Mouse (Mus musculus) stomach, embryonic 16.5 days (tissue): ENCODE results near the gene Lonrf2. TPM values are rescaled to one million over a fixed set of nuclear protein-coding genes. Genes with fewer than 3 reads are reported as not detected.

Experiments used
- ATAC-seq: fragments of 200-750 bp; cut with Nextera tagmentation; 2 replicates; pipeline ENCODE4 v1.8.0; 2017; ENCODE audit warnings: moderate number of reproducible peaks, moderate TSS enrichment; ENCODE audit not compliant: insufficient read depth, low FRiP score
- H3K27ac ChIP-seq: fragments of 300-500 bp; sonication (generic); 2 replicates; pipeline ENCODE4 v1.5.1; 2014; ENCODE audit warnings: low read length
- H3K27me3 ChIP-seq: fragments of 300-500 bp; sonication (generic); 2 replicates; pipeline ENCODE4 v1.6.1; 2014; ENCODE audit warnings: low read length, control low read depth, mixed read lengths; ENCODE audit not compliant: control insufficient read depth, insufficient read depth
- H3K36me3 ChIP-seq: fragments of 300-500 bp; sonication (generic); 2 replicates; pipeline ENCODE4 v1.6.1; 2014; ENCODE audit warnings: low read length; ENCODE audit not compliant: control insufficient read depth, insufficient read depth
- H3K4me1 ChIP-seq: fragments of 300-500 bp; sonication (generic); 2 replicates; pipeline ENCODE4 v1.6.1; 2014; ENCODE audit warnings: low read length, control low read depth, mixed read lengths; ENCODE audit not compliant: control insufficient read depth, insufficient read depth
- H3K4me2 ChIP-seq: fragments of 300-500 bp; sonication (generic); 2 replicates; pipeline ENCODE4 v1.6.1; 2014; ENCODE audit warnings: low read depth, low read length, mixed read lengths
- H3K4me3 ChIP-seq: fragments of 300-500 bp; sonication (generic); replicated peaks from 2 replicates; pipeline ENCODE4 v1.5.1; 2014; ENCODE audit warnings: mild to moderate bottlenecking, low read length
- H3K9ac ChIP-seq: fragments of 300-500 bp; sonication (generic); 2 replicates; pipeline ENCODE4 v1.6.1; 2014; ENCODE audit warnings: low read length
- H3K9me3 ChIP-seq: fragments of 300-500 bp; sonication (generic); replicated peaks from 2 replicates; pipeline ENCODE4 v1.6.1; 2016; ENCODE audit warnings: low read length, control low read depth; ENCODE audit not compliant: control insufficient read depth
- WGBS: fragments of 180-500 bp; shearing (Covaris S2); extraction: QIAGEN DNeasy Blood & Tissue Kit; methylation state at CpG from one replicate; pipeline ENCODE4 v1.1.7; 2014; 5-methylcytosine and 5-hydroxymethylcytosine counted together
- polyA plus RNA-seq: library from polyadenylated mRNA; unstranded; fragments of >200 nt; fragmentation: Nextera tagmentation; extraction: Ambion mirVana; gene quantifications from 2 replicates; pipeline ENCODE4 v1.2.1, GENCODE M21; 2015

The Lonrf2 gene
- polyA plus RNA-seq, 1 experiment from 2014 or later: 0.76 TPM

DNA sequence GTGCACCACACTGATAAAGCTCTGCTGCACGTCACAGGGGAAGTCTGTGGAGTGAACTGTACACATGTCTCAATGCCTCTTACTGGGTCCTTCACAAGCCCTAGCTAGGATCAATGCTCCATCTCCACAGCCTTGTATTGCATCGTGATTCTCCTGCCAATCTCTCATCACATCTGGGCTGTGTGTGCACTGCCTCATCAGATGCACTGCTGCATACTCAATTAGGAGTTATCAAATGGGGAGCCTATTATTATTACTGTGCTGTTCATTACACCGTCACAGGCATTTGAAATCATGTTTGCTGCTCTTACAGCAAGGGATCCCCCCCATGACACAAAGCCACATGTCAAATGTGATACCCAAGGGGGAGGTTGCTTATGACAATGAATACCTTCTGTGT lies 18.8 kb downstream of the Lonrf2 start:
- no peak overlapping the region for H3K4me2 ChIP-seq
- H3K36me3 ChIP-seq: no peaks in the 10 kb centered on the region
- H3K9ac ChIP-seq: no peak overlapping the region
- ATAC-seq: no peak
- no peaks in the 10 kb centered on the region for H3K9me3 ChIP-seq
- no peaks in the 10 kb centered on the region for H3K4me1 ChIP-seq
- no peak overlapping the region for H3K4me3 ChIP-seq
- WGBS: 74% methylated on average over 3 of the region's 3 CpGs
- H3K27ac ChIP-seq: no peak overlapping the region
- H3K27me3 ChIP-seq: no peaks in the 10 kb centered on the region

DNA sequence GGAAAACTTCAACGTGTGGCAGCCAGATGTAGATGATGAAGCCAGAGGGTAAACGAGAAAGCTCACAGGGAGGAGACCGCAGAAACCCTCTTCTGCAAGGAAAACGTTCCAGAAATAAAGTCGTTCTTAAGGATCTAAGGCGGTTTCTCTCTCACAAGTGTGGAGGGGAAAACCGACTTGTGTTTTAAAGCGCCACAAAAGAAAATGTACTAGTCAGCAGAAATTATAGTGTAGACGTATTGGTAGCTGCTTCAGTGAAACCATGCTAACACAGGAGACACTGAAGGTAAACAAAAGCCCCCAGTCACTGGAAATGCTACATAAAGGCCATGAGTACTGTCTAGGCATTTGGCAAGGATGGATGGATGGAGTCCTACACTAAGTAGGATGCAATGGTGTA lies 19.2 kb downstream of the Lonrf2 start:
- ATAC-seq: no peak
- Histone ChIP-seq H3K4me2 (no peak overlapping the region), H3K4me3 (no peak overlapping the region), H3K36me3 (no peaks in the 10 kb centered on the region), H3K9ac (no peak overlapping the region), H3K27me3 (no peaks in the 10 kb centered on the region), H3K9me3 (no peaks in the 10 kb centered on the region), H3K27ac (no peak overlapping the region), H3K4me1 (no peaks in the 10 kb centered on the region)
- WGBS: 63% methylated on average over 9 of the region's 9 CpGs

DNA sequence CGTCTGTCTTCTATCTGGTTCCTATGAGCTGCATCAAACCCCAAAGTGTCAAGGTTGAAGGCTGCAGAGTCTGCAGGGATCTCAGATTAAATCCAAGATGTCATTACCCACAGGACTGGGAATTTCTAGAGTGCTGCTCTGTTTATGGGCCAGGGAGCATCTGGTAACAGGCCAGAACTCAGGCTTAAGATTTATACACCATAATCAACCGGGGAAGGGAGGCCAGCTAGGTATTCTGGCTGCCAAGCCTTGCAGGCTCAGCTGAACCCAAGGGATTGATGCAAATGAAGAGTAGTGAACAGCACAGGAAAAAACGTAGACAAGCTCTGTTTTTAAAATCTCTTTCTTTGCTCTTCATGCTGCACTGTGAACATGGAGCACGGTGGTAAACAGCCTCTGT lies 20.2 kb downstream of the Lonrf2 start:
- WGBS: 50% methylated on average over 4 of the region's 4 CpGs

DNA sequence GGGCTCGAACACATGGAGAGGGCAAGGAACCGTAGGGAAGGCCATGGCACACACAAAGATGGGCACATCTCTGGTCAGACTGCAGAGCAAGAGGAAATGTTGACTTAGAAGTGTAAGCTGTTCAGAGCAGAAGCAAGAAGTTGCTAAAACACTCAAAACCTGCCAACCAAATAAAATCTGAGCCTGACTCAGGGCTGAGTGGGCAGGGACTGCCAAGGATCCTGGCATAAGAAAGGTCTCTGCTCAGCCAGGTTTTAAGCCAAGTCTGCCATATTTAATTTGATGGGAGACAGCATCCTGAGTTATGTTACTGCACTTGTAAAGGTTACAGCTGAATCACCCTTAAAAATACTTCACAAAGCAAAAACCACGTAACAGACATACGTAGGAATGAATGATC lies 29.4 kb downstream of the Lonrf2 start:
- no peak overlapping the region for H3K9ac ChIP-seq
- H3K4me3 ChIP-seq: no peak overlapping the region
- H3K36me3 ChIP-seq: no peaks in the 10 kb centered on the region
- no peaks in the 10 kb centered on the region for H3K27me3 ChIP-seq
- H3K27ac ChIP-seq: no peak overlapping the region
- H3K9me3 ChIP-seq: no peaks in the 10 kb centered on the region
- no peaks in the 10 kb centered on the region for H3K4me1 ChIP-seq
- H3K4me2 ChIP-seq: no peak overlapping the region
- WGBS: 93% methylated on average over 4 of the region's 4 CpGs
- no peak for ATAC-seq

More for the DNA sequence above, 20.2 kb downstream of the Lonrf2 start:
- Histone ChIP-seq H3K9ac (no peak overlapping the region), H3K9me3 (no peaks in the 10 kb centered on the region), H3K4me1 (no peaks in the 10 kb centered on the region), H3K27me3 (no peaks in the 10 kb centered on the region), H3K36me3 (no peaks in the 10 kb centered on the region), H3K4me3 (no peak overlapping the region), H3K27ac (no peak overlapping the region), H3K4me2 (no peak overlapping the region)
- ATAC-seq: no peak

DNA sequence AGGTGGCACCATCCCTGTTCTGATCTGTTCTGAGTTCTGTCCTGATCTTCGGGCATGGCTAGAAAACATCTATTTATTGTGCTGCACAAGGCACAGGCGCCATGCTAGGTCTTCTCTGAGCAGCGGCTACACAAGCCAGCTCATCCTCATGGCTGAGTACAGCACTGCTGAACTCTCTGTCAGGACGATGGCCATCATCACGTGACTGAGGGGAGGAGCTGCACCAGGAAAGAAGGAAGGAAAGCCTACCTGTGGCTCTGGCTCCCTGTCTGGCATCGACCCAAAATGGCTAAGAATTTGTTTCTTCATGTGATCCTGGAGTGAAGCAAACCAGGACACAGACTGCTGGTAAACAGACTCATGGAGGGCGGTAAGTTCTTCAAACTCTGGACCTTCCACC lies 36.1 kb downstream of the Lonrf2 start:
- no peak overlapping the region for H3K27ac ChIP-seq
- H3K4me3 ChIP-seq: no peak overlapping the region
- no peaks in the 10 kb centered on the region for H3K9me3 ChIP-seq
- no peak for ATAC-seq
- H3K9ac ChIP-seq: no peak overlapping the region
- no peak overlapping the region for H3K4me2 ChIP-seq
- no peaks in the 10 kb centered on the region for H3K36me3 ChIP-seq
- WGBS: 78% methylated on average over 7 of the region's 7 CpGs
- H3K4me1 ChIP-seq: no peaks in the 10 kb centered on the region
- no peaks in the 10 kb centered on the region for H3K27me3 ChIP-seq

DNA sequence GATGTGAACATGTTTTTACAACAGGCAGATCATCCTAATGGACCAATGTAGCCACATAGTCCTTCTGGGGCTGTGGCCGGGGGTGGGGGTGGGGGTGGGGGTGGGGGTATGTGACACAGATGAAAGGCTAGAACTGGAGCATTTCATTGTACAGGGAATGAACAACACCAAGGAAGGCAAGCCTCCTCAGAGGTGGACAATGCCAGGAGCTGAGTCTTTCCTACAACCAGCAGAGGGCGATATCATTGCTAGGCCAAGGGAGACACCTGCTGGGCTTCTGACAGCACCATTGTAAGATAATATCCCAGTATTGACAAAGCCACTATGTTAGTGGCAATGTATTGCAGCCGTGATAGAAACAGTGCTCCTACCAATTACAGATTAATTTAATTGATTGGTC lies 37.2 kb downstream of the Lonrf2 start:
- H3K27ac ChIP-seq: no peak overlapping the region

DNA sequence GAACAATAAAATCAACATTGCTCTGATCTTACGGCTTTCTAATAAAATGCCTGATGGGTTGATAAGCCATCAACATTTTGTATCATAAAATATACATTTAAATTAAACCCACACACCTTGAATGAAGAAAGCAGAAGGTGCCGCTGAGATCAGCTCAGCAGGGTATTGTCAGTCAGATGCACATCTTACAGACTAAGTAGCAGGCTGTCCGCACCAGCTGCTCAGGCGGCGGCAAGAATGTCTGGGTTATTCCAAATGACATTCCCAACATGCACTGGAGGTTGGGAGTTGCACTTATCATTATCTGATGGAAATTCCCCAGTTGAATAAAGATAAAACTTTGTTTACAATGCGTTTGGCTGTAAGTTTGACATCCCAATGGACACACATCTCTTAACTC lies 39.6 kb downstream of the Lonrf2 start:
- Histone ChIP-seq H3K4me2 (no peak overlapping the region), H3K27me3 (no peaks in the 10 kb centered on the region), H3K4me3 (no peak overlapping the region), H3K27ac (no peak overlapping the region), H3K9ac (no peak overlapping the region), H3K9me3 (no peaks in the 10 kb centered on the region), H3K4me1 (no peaks in the 10 kb centered on the region), H3K36me3 (no peaks in the 10 kb centered on the region)
- ATAC-seq: no peak
- WGBS: 77% methylated on average over 6 of the region's 6 CpGs

More for the DNA sequence above, 37.2 kb downstream of the Lonrf2 start:
- Histone ChIP-seq H3K4me2 (no peak overlapping the region), H3K27me3 (no peaks in the 10 kb centered on the region), H3K9ac (no peak overlapping the region), H3K4me1 (no peaks in the 10 kb centered on the region), H3K36me3 (no peaks in the 10 kb centered on the region), H3K9me3 (no peaks in the 10 kb centered on the region), H3K4me3 (no peak overlapping the region)
- 35% methylated on average over 3 of the region's 3 CpGs for WGBS
- ATAC-seq: no peak

DNA sequence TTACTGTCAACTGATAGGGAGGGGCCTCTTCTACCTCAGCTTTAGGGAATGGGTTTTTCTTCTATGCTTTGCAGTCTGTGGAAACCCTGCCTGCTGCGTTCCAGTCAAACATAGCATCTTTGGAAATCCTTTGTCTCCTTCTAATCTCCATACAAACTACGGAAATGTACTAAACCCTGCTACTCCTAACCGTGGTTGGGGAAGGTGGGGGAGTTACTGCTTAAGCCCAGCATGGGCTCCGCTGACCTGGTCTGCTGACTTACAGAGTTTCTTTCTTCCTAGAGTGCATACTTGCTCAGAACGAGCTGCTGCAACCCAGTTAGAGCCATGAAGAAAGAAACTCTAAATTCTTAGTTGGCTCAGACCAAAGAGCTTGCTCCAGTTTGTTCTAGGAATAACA lies 41.0 kb downstream of the Lonrf2 start:
- Histone ChIP-seq H3K9ac (no peak overlapping the region), H3K9me3 (no peaks in the 10 kb centered on the region), H3K36me3 (no peaks in the 10 kb centered on the region), H3K27ac (no peak overlapping the region), H3K27me3 (no peaks in the 10 kb centered on the region), H3K4me3 (no peak overlapping the region), H3K4me1 (no peaks in the 10 kb centered on the region), H3K4me2 (no peak overlapping the region)
- no peak for ATAC-seq
- 70% methylated on average over 5 of the region's 5 CpGs for WGBS

DNA sequence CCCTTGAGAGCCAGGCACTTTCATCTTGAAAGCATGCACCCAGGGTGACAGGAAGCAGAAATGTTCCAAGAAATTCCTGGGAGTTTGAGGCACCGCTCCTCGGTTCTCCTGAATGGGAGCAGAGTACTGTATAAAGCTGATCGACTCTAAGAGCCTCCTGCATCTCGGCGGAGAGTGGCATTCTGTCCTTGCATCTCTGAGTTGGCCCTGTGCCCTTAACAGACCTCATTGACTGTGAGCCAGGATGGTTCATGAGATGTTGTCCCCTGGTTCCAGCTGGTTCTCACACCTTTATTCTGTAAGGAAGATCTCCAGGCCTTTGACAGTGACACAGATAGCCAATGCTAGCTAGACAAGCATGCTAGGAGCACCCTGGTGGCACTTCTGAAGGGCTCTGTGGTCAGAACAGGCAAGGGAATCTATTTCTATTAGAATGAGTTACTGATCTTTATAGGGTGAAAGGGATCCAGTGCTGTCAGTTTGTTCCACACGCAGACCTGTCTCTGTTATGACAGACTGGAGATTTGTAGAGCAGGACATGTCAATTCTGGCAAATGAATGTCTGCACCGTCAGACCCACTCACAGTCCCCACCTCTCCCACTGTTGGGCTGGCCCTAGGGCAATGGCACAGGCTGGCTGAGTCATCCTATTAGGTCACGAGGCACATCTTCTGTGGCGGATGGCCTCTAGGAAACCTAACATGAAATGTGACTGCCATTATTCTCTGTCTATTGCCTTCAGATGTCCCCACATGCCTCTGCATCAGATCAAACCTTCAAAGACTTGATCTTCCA lies 45.3 kb downstream of the Lonrf2 start:
- no peaks in the 10 kb centered on the region for H3K9me3 ChIP-seq
- H3K4me2 ChIP-seq: no peak overlapping the region
- no peak for ATAC-seq
- no peak overlapping the region for H3K27ac ChIP-seq
- no peaks in the 10 kb centered on the region for H3K4me1 ChIP-seq
- no peaks in the 10 kb centered on the region for H3K27me3 ChIP-seq
- WGBS: 80% methylated on average over 9 of the region's 9 CpGs
- H3K9ac ChIP-seq: no peak overlapping the region
- no peak overlapping the region for H3K4me3 ChIP-seq
- no peaks in the 10 kb centered on the region for H3K36me3 ChIP-seq
